Mouse (Mus musculus) E14TG2a.4 (cell line): ENCODE results near the gene Otub2.

ENCODE experiments used
- CTCF ChIP-seq: conservative IDR thresholded peaks from 2 replicates; pipeline ENCODE4 v1.5.1; 2014; ENCODE audit warnings: low read length
- NANOG ChIP-seq: IDR thresholded peaks from 2 replicates; pipeline ENCODE4 v1.6.1; 2014; ENCODE audit warnings: borderline replicate concordance, low read length, mixed read lengths

GRCm38 (mm10) chr12:103358216-103358615 lies 30.3 kb upstream of the Otub2 start:
- TF ChIP-seq CTCF (no peak), NANOG (no peak)
